Mouse (Mus musculus) liver, postnatal 0 days (tissue): ENCODE results near the gene Ncapg. TPM values are rescaled to one million over a fixed set of nuclear protein-coding genes. Genes with fewer than 3 reads are reported as not detected.
"Not testable (repeated sequence)": the region's sequence is repeated elsewhere in the genome, so short reads cannot be mapped to it uniquely, and the experiment has no call there.

Experiments
- ATAC-seq: fragments of 200-750 bp; cut with Nextera tagmentation; 2 replicates; pipeline ENCODE4 v1.8.0; 2017; ENCODE audit warnings: mild to moderate bottlenecking, moderate library complexity
- DNase-seq: peaks from one replicate; pipeline ENCODE4 v3.0.0-alpha.2; 2016
- H3K27ac ChIP-seq: fragments of 300-500 bp; sonication (generic); 2 replicates; pipeline ENCODE4 v1.5.1; 2014; ENCODE audit warnings: antibody characterized with exemption, moderate library complexity, mild to moderate bottlenecking, low read depth
- H3K27me3 ChIP-seq: fragments of 300-500 bp; sonication (generic); 2 replicates; pipeline ENCODE4 v1.6.1; 2014; ENCODE audit warnings: low read length, control low read depth, mixed read lengths; ENCODE audit not compliant: insufficient read depth
- H3K36me3 ChIP-seq: fragments of 300-500 bp; sonication (generic); replicated peaks from 2 replicates; pipeline ENCODE4 v1.6.1; 2014; ENCODE audit warnings: mild to moderate bottlenecking, control low read depth, low read length, moderate library complexity, mixed read lengths; ENCODE audit not compliant: insufficient read depth
- H3K4me1 ChIP-seq: fragments of 300-500 bp; sonication (generic); 2 replicates; pipeline ENCODE4 v1.6.1; 2014; ENCODE audit warnings: antibody characterized with exemption, mild to moderate bottlenecking, control low read depth; ENCODE audit not compliant: insufficient read depth
- H3K4me2 ChIP-seq: fragments of 300-500 bp; sonication (generic); 2 replicates; pipeline ENCODE4 v1.6.1; 2014; ENCODE audit warnings: low read depth, mild to moderate bottlenecking, low read length, moderate library complexity, mixed read lengths
- H3K4me3 ChIP-seq: fragments of 300-500 bp; sonication (generic); 2 replicates; pipeline ENCODE4 v1.5.1; 2014; ENCODE audit warnings: low read depth, low read length
- H3K9ac ChIP-seq: fragments of 300-500 bp; sonication (generic); replicated peaks from 2 replicates; pipeline ENCODE4 v1.6.1; 2014; ENCODE audit warnings: mild to moderate bottlenecking, moderate library complexity
- H3K9me3 ChIP-seq: fragments of 300-500 bp; sonication (generic); 2 replicates; pipeline ENCODE4 v1.6.1; 2016; ENCODE audit warnings: mild to moderate bottlenecking, control low read depth, low read length, mixed read lengths
- CTCF ChIP-seq: sonication (generic); IDR thresholded peaks from 2 replicates; pipeline ENCODE4 v1.5.1; 2016; ENCODE audit warnings: antibody characterized with exemption, low read depth
- EP300 ChIP-seq: IDR thresholded peaks from 2 replicates; pipeline ENCODE4 v1.6.1; 2016; ENCODE audit warnings: antibody characterized with exemption, low read depth, mild to moderate bottlenecking
- WGBS: fragments of 180-500 bp; shearing (Covaris S2); extraction: QIAGEN DNeasy Blood & Tissue Kit; methylation state at CpG from one replicate; pipeline ENCODE4 v1.1.7; 2014; ENCODE audit not compliant: insufficient replicate concordance; 5-methylcytosine and 5-hydroxymethylcytosine counted together
- polyA plus RNA-seq: library from polyadenylated mRNA; unstranded; fragments of >200 nt; fragmentation: Nextera tagmentation; extraction: Ambion mirVana; gene quantifications from 2 replicates; pipeline ENCODE4 v1.2.1, GENCODE M21; 2015

Ncapg gene
- polyA plus RNA-seq, 1 experiment from 2014 or later = 24.1 TPM

GRCm38 (mm10) chr5:45639715-45640092 lies 30.0 kb upstream of the Ncapg start:
- Histone ChIP-seq H3K9ac (no peak overlapping the region), H3K27ac (no peak overlapping the region), H3K27me3 (peaks cover 22% of the 10 kb centered on the region; the same call in 1 of the 2 replicates), H3K9me3 (no peaks in the 10 kb centered on the region), H3K4me1 (peaks cover 7% of the 10 kb centered on the region; the same call in 1 of the 2 replicates), H3K4me3 (peak overlapping the region; percentile 48), H3K4me2 (peak overlapping the region; percentile 82), H3K36me3 (no peaks in the 10 kb centered on the region)
- DNase-seq (no peak), ATAC-seq (no peak)
- WGBS = 5% methylated on average over 8 of the region's 8 CpGs
- TF ChIP-seq EP300 = no peak
- TF ChIP-seq CTCF = no peak

GRCm38 (mm10) chr5:45651026-45651703 lies 18.6 kb upstream of the Ncapg start:
- Histone ChIP-seq H3K27ac (0 out of 2 replicates have a peak overlapping the region, but pooled peaks have one; percentile 22), H3K36me3 (no peaks in the 10 kb centered on the region), H3K9me3 (no peaks in the 10 kb centered on the region), H3K27me3 (no peaks in the 10 kb centered on the region), H3K4me2 (no peak overlapping the region), H3K9ac (no peak overlapping the region), H3K4me1 (no peaks in the 10 kb centered on the region), H3K4me3 (no peak overlapping the region)
- ATAC-seq = peak; percentile 56; the same call in 1 of the 2 replicates
- WGBS = 70% methylated on average over 2 of the region's 2 CpGs
- TF ChIP-seq EP300 (no peak), CTCF (no peak)
- DNase-seq = no peak

GRCm38 (mm10) chr5:45658406-45658805 lies 11.3 kb upstream of the Ncapg start:
- not testable (repeated sequence) for H3K9me3 ChIP-seq, H3K4me1 ChIP-seq, H3K4me3 ChIP-seq, ATAC-seq, H3K27me3 ChIP-seq, H3K27ac ChIP-seq, H3K36me3 ChIP-seq, DNase-seq, H3K4me2 ChIP-seq, H3K9ac ChIP-seq
- WGBS = 91% methylated on average over 13 of the region's 13 CpGs

- WGBS = 29% methylated on average over 3 of the region's 3 CpGs
- H3K9ac ChIP-seq = no peak overlapping the region; the same call in 1 of the 2 replicates
- H3K27ac ChIP-seq = no peak overlapping the region
- H3K27me3 ChIP-seq = no peaks in the 10 kb centered on the region
- TF ChIP-seq CTCF (peak; percentile 67), EP300 (no peak)
- peaks cover 6% of the 10 kb centered on the region; the same call in 1 of the 2 replicates for H3K36me3 ChIP-seq
- no peaks in the 10 kb centered on the region for H3K9me3 ChIP-seq
- H3K4me1 ChIP-seq = no peaks in the 10 kb centered on the region
- H3K4me2 ChIP-seq = peak overlapping the region; percentile 78
- no peak for DNase-seq
- no peak for ATAC-seq
- peak overlapping the region; percentile 83 for H3K4me3 ChIP-seq
Observed at GRCm38 (mm10) chr5:45668324-45668723, 1.4 kb upstream of the Ncapg start.

GRCm38 (mm10) chr5:45668831-45669230 lies 888 bp upstream of the Ncapg start:
- ATAC-seq (no peak), DNase-seq (no peak)
- WGBS = under 1% methylated on average over 3 of the region's 3 CpGs
- TF ChIP-seq CTCF = no peak
- no peak for TF ChIP-seq EP300
- peak overlapping the region; percentile 83 for H3K4me3 ChIP-seq
- no peaks in the 10 kb centered on the region for H3K27me3 ChIP-seq
- H3K27ac ChIP-seq = peak overlapping the region; percentile 81
- peak overlapping the region; percentile 78 for H3K4me2 ChIP-seq
- no peaks in the 10 kb centered on the region for H3K9me3 ChIP-seq
- H3K9ac ChIP-seq = peak overlapping the region; percentile 78
- H3K4me1 ChIP-seq = no peaks in the 10 kb centered on the region
- peaks cover 6% of the 10 kb centered on the region; the same call in 1 of the 2 replicates for H3K36me3 ChIP-seq

- H3K36me3 ChIP-seq = peaks cover 6% of the 10 kb centered on the region; the same call in 1 of the 2 replicates
- H3K4me1 ChIP-seq = no peaks in the 10 kb centered on the region
- under 1% methylated on average over 27 of the region's 27 CpGs for WGBS
- peak; percentile 43 for ATAC-seq
- TF ChIP-seq EP300 = no peak
- no peaks in the 10 kb centered on the region for H3K27me3 ChIP-seq
- peak overlapping the region; percentile 83 for H3K4me3 ChIP-seq
- H3K27ac ChIP-seq = peak overlapping the region; percentile 81
- DNase-seq = no peak
- H3K9me3 ChIP-seq = no peaks in the 10 kb centered on the region
- peak overlapping the region; percentile 78 for H3K9ac ChIP-seq
- H3K4me2 ChIP-seq = peak overlapping the region; percentile 78
Observed at GRCm38 (mm10) chr5:45669234-45669597, 503 bp upstream of the Ncapg start.
